ENCODE assay signal across 9 mouse cellular contexts in genomic region chr8:94904450-94905175, GRCm38 (mm10). TPM values are rescaled to one million over a fixed set of nuclear protein-coding genes. Genes with fewer than 3 reads are reported as not detected.
A peak's percentile ranks its signal among the peaks of the same experiment; 100 is the strongest.
DNase-seq lines count a peak whose midpoint lies in the region; ATAC-seq and TF ChIP-seq lines count a peak whose summit lies in the region.
"Had no signal": no experiment of that assay in that cellular context is flagged by ENCODE, and none has a peak within 500 bp of the region (broad histone marks: within the 10 kb centered on the region; RNA-seq: fewer than 3 reads in every experiment).

No protein-coding gene starts in this region.

- no peak overlapping the region for H3K4me2 ChIP-seq in hindbrain, embryonic 15.5 days
- H3K4me2 ChIP-seq in forebrain, embryonic 15.5 days (replicated peaks), result no peak overlapping the region
- H3K4me2 ChIP-seq in stomach, embryonic 15.5 days, result no peak overlapping the region

- no peaks in the 10 kb centered on the region for H3K27me3 ChIP-seq in hindbrain, embryonic 15.5 days
- H3K27me3 ChIP-seq in hindbrain, embryonic 10.5 days (ENCODE audit: insufficient read depth, poor library complexity, severe bottlenecking), result 0 out of 2 replicates have a peak, but pooled peaks cover 5% of the 10 kb centered on the region
- H3K27me3 ChIP-seq in forebrain, embryonic 15.5 days, result no peaks in the 10 kb centered on the region
- no peaks in the 10 kb centered on the region for H3K27me3 ChIP-seq in stomach, embryonic 15.5 days (replicated peaks)

- H3K9ac ChIP-seq in hindbrain, embryonic 15.5 days, result no peak overlapping the region
- H3K9ac ChIP-seq in forebrain, embryonic 15.5 days (replicated peaks), result no peak overlapping the region
- H3K9ac ChIP-seq in stomach, embryonic 15.5 days, result no peak overlapping the region

- ATAC-seq in hindbrain, embryonic 15.5 days (ENCODE audit: low FRiP score, low read depth), result peak; percentile 61
- peak; percentile 53 for ATAC-seq in forebrain, embryonic 15.5 days (replicated peaks)
- no peak; the same call in 1 of the 2 replicates for ATAC-seq in stomach, embryonic 15.5 days (ENCODE audit: insufficient read depth, low FRiP score, low read depth)
- no peak for ATAC-seq in megakaryocyte-erythroid progenitor cell, adult 5-6 weeks (replicated peaks; ENCODE audit: low FRiP score, low TSS enrichment, poor library complexity, severe bottlenecking)

- no peaks in the 10 kb centered on the region for H3K36me3 ChIP-seq in hindbrain, embryonic 15.5 days
- H3K36me3 ChIP-seq in hindbrain, embryonic 10.5 days, result peaks cover 44% of the 10 kb centered on the region
- H3K36me3 ChIP-seq in forebrain, embryonic 15.5 days, result no peaks in the 10 kb centered on the region
- H3K36me3 ChIP-seq in stomach, embryonic 15.5 days, result peaks cover 16% of the 10 kb centered on the region; the same call in 1 of the 2 replicates

- H3K4me1 ChIP-seq in hindbrain, embryonic 15.5 days (replicated peaks), result peaks cover 19% of the 10 kb centered on the region
- peaks cover 33% of the 10 kb centered on the region for H3K4me1 ChIP-seq in hindbrain, embryonic 10.5 days (replicated peaks)
- H3K4me1 ChIP-seq in forebrain, embryonic 15.5 days, result peaks cover 11% of the 10 kb centered on the region
- H3K4me1 ChIP-seq in stomach, embryonic 15.5 days, result peaks cover 24% of the 10 kb centered on the region

- 73% methylated on average over 12 of the region's 12 CpGs for WGBS in hindbrain, embryonic 15.5 days
- 91% methylated on average over 12 of the region's 12 CpGs for WGBS in hindbrain, embryonic 10.5 days
- 55% methylated on average over 12 of the region's 12 CpGs for WGBS in forebrain, embryonic 15.5 days
- WGBS in stomach, embryonic 15.5 days, result 68% methylated on average over 12 of the region's 12 CpGs

- TF ChIP-seq CTCF in left cerebral cortex, adult 2 months (IDR thresholded peaks at IDR 0.05), result no peak

- no peak overlapping the region for H3K4me3 ChIP-seq in hindbrain, embryonic 15.5 days
- H3K4me3 ChIP-seq in hindbrain, embryonic 10.5 days, result no peak overlapping the region
- H3K4me3 ChIP-seq in forebrain, embryonic 15.5 days, result no peak overlapping the region
- H3K4me3 ChIP-seq in left cerebral cortex, adult 2 months, result no peak overlapping the region
- no peak overlapping the region for H3K4me3 ChIP-seq in stomach, embryonic 15.5 days (replicated peaks)
- H3K4me3 ChIP-seq: erythroblast, embryonic 14.5 days had no signal

- no peak for DNase-seq in hindbrain, embryonic 10.5 days (ENCODE audit: low spot score)
- peak; percentile 93 to 96 for DNase-seq in heart, postnatal 10 days
- DNase-seq in left cerebral cortex, adult 2 months (ENCODE audit: extremely low spot score in 1 of 2, low spot score in 2 of 2), result peak; percentile 37 to 50
- peak; percentile 94 to 95 for DNase-seq in lung, postnatal 4 days

- no peaks in the 10 kb centered on the region for H3K9me3 ChIP-seq in hindbrain, embryonic 15.5 days
- no peaks in the 10 kb centered on the region for H3K9me3 ChIP-seq in hindbrain, embryonic 10.5 days
- H3K9me3 ChIP-seq in forebrain, embryonic 15.5 days, result no peaks in the 10 kb centered on the region
- H3K9me3 ChIP-seq in stomach, embryonic 15.5 days, result no peaks in the 10 kb centered on the region

- H3K27ac ChIP-seq in hindbrain, embryonic 15.5 days (replicated peaks), result no peak overlapping the region
- no peak overlapping the region for H3K27ac ChIP-seq in hindbrain, embryonic 10.5 days
- H3K27ac ChIP-seq in forebrain, embryonic 15.5 days (replicated peaks), result peak overlapping the region; percentile 27; the same call in 1 of the 2 replicates
- no peak overlapping the region for H3K27ac ChIP-seq in left cerebral cortex, adult 2 months
- H3K27ac ChIP-seq in stomach, embryonic 15.5 days, result peak overlapping the region; percentile 1; the same call in 1 of the 2 replicates

- intact Hi-C loops in heart, postnatal 10 days (cut with DNase I), result loop anchor here (1.0 kb wide), 1 partner anchor 30 kb away; no protein-coding TSS in a partner anchor
- intact Hi-C loops in left cerebral cortex, adult 2 months (cut with DNase I), result loop anchor here (10.0 kb wide), 1 partner anchor 200 kb away; no protein-coding TSS in a partner anchor

RNA-seq across cellular contexts. Expression of gene Ccdc102a, which starts 13.3 kb away (rescaled TPM):
- 6.6 and 7.6 TPM in 2 replicates for polyA plus RNA-seq in hindbrain, embryonic 15.5 days (2015; fragmentation: Nextera tagmentation; extraction: Ambion mirVana)
- 15.7 and 17.5 TPM in 2 replicates for polyA plus RNA-seq in hindbrain, embryonic 10.5 days (2016; fragmentation: Nextera tagmentation; extraction: Ambion mirVana)
- polyA plus RNA-seq in forebrain, embryonic 15.5 days (2015; fragmentation: Nextera tagmentation; extraction: Ambion mirVana), result 5.4 and 5.6 TPM in 2 replicates
- 10 to 100 TPM; 15.3 to 16.0 TPM for total RNA-seq in heart, postnatal 10 days (2021)
- 1 to 10 TPM; 1.6 to 2.0 TPM for total RNA-seq in left cerebral cortex, adult 2 months (2021)
- 25.8 and 26.5 TPM in 2 replicates for polyA plus RNA-seq in stomach, embryonic 15.5 days (2015; fragmentation: Nextera tagmentation; extraction: Ambion mirVana)
- not detected in 2 replicates for total RNA-seq in megakaryocyte-erythroid progenitor cell, adult 5-6 weeks (2014; fragmentation: Nextera tagmentation)
- 0.85 and 1.1 TPM in 2 replicates for total RNA-seq in megakaryocyte-erythroid progenitor cell, adult 5-6 weeks (2017)

RNA-seq across cellular contexts. Expression of gene Adgrg5, which starts 18.9 kb away (rescaled TPM):
- polyA plus RNA-seq in hindbrain, embryonic 15.5 days (2015; fragmentation: Nextera tagmentation; extraction: Ambion mirVana), result 0.17 and 0.25 TPM in 2 replicates
- polyA plus RNA-seq in hindbrain, embryonic 10.5 days (2016; fragmentation: Nextera tagmentation; extraction: Ambion mirVana), result 0.22 and 0.68 TPM in 2 replicates
- polyA plus RNA-seq in forebrain, embryonic 15.5 days (2015; fragmentation: Nextera tagmentation; extraction: Ambion mirVana), result 0.27 TPM in 1 of 2 replicates, not detected in the other
- under 1 TPM; 0.31 to 0.42 TPM for total RNA-seq in heart, postnatal 10 days (2021)
- total RNA-seq in left cerebral cortex, adult 2 months (2021), result not detected
- 0.59 and 0.65 TPM in 2 replicates for polyA plus RNA-seq in stomach, embryonic 15.5 days (2015; fragmentation: Nextera tagmentation; extraction: Ambion mirVana)
- total RNA-seq in megakaryocyte-erythroid progenitor cell, adult 5-6 weeks (2014; fragmentation: Nextera tagmentation), result 0.69 and 1.4 TPM in 2 replicates
- 0.30 and 1.8 TPM in 2 replicates for total RNA-seq in megakaryocyte-erythroid progenitor cell, adult 5-6 weeks (2017)
- polyA plus RNA-seq: erythroblast, embryonic 14.5 days had no signal

RNA-seq across cellular contexts. Expression of gene Dok4, which starts 28.5 kb away (rescaled TPM):
- polyA plus RNA-seq in hindbrain, embryonic 15.5 days (2015; fragmentation: Nextera tagmentation; extraction: Ambion mirVana), result 84.1 and 88.9 TPM in 2 replicates
- polyA plus RNA-seq in hindbrain, embryonic 10.5 days (2016; fragmentation: Nextera tagmentation; extraction: Ambion mirVana), result 14.6 and 16.9 TPM in 2 replicates
- 63.6 and 69.2 TPM in 2 replicates for polyA plus RNA-seq in forebrain, embryonic 15.5 days (2015; fragmentation: Nextera tagmentation; extraction: Ambion mirVana)
- total RNA-seq in heart, postnatal 10 days (2021), result 10 to 100 TPM; 34.2 to 44.2 TPM
- total RNA-seq in left cerebral cortex, adult 2 months (2021), result 10 to 100 TPM; 17.6 to 19.2 TPM
- polyA plus RNA-seq in stomach, embryonic 15.5 days (2015; fragmentation: Nextera tagmentation; extraction: Ambion mirVana), result 26.9 and 29.8 TPM in 2 replicates
- 1.2 TPM in 1 of 2 replicates, not detected in the other for total RNA-seq in megakaryocyte-erythroid progenitor cell, adult 5-6 weeks (2014; fragmentation: Nextera tagmentation)
- total RNA-seq in megakaryocyte-erythroid progenitor cell, adult 5-6 weeks (2017), result 1.6 TPM in 1 of 2 replicates, not detected in the other

RNA-seq across cellular contexts. Expression of gene Polr2c, which starts 47.4 kb away (rescaled TPM):
- polyA plus RNA-seq in hindbrain, embryonic 15.5 days (2015; fragmentation: Nextera tagmentation; extraction: Ambion mirVana), result 111 TPM in 2 replicates
- 154 and 169 TPM in 2 replicates for polyA plus RNA-seq in hindbrain, embryonic 10.5 days (2016; fragmentation: Nextera tagmentation; extraction: Ambion mirVana)
- polyA plus RNA-seq in forebrain, embryonic 15.5 days (2015; fragmentation: Nextera tagmentation; extraction: Ambion mirVana), result 150 and 153 TPM in 2 replicates
- total RNA-seq in heart, postnatal 10 days (2021), result 10 to 100 TPM; 61.5 to 63.6 TPM
- total RNA-seq in left cerebral cortex, adult 2 months (2021), result 10 to 100 TPM; 72.1 to 79.8 TPM
- 133 and 134 TPM in 2 replicates for polyA plus RNA-seq in stomach, embryonic 15.5 days (2015; fragmentation: Nextera tagmentation; extraction: Ambion mirVana)
- total RNA-seq in megakaryocyte-erythroid progenitor cell, adult 5-6 weeks (2014; fragmentation: Nextera tagmentation), result 62.4 and 91.6 TPM in 2 replicates
- total RNA-seq in megakaryocyte-erythroid progenitor cell, adult 5-6 weeks (2017), result 49.2 and 93.1 TPM in 2 replicates

Comparison
In these comparisons a context has a peak if more than half of its experiments do, and no peak if none do; other contexts are left out.
1. ATAC-seq: peak in hindbrain, embryonic 15.5 days (single experiment) and forebrain, embryonic 15.5 days (single experiment); none in stomach, embryonic 15.5 days (single experiment) and megakaryocyte-erythroid progenitor cell, adult 5-6 weeks (single experiment).
2. H3K27ac ChIP-seq: peak in forebrain, embryonic 15.5 days (single experiment) and stomach, embryonic 15.5 days (single experiment); none in hindbrain, embryonic 15.5 days (single experiment), hindbrain, embryonic 10.5 days (single experiment) and left cerebral cortex, adult 2 months (single experiment).